Mouse (Mus musculus): ENCODE measurements around the gene Tcf12.

DNA sequence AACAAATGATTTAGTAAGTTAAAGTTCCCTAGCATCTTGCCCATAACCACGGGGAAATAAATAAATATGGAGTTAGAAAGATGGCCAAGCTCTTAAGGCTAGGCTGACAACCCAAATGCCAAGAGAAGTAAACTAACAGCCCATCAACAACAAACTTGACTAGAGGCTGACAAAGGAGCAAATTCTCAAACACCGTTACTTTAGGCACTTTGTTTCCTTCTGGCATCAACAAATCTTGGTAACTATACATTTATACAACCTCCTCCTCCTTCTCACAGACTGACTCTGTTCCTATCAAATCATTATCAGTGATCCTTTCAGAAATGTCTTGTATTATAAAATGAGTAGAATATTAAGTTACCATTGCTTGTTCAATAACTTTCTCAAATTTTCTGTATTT, 159.7 kb downstream of the Tcf12 start:
- TF ChIP-seq POLR2A (IDR thresholded peaks at IDR 0.05; ENCODE audit: low read depth, low read length) (no peak), CTCF (IDR thresholded peaks at IDR 0.05; ENCODE audit: extremely low read depth, insufficient read depth, insufficient read length, insufficient replicate concordance) (no peak)

Measured in spleen, adult 2 months (tissue).